Mouse (Mus musculus) MEL (cell line): ENCODE data around the gene Gm21970. TPM values are rescaled to one million over a fixed set of nuclear protein-coding genes. Genes with fewer than 3 reads are reported as not detected.

Experiments used
- DNase-seq: peaks from one replicate; pipeline ENCODE4 v3.0.0; 2011; ENCODE audit warnings: low read depth, low spot score
- H3K27ac ChIP-seq: 2 replicates; pipeline ENCODE4 v1.5.1; 2012; ENCODE audit warnings: low read depth, mild to moderate bottlenecking, control low read depth, low read length, moderate library complexity; ENCODE audit not compliant: control insufficient read depth
- H3K27me3 ChIP-seq, 2 experiments: fragments of 150-350 bp in 1 of 2; sonication (generic) in 1 of 2; 2 replicates each; pipeline ENCODE4 v1.6.1; 2012; ENCODE audit warnings: low read length in 2 of 2, mild to moderate bottlenecking in 2 of 2, improper control_type of control experiment in 1 of 2, moderate library complexity in 1 of 2; ENCODE audit not compliant: insufficient read depth in 2 of 2, control insufficient read depth in 1 of 2
- H3K36me3 ChIP-seq, 2 experiments: 2 replicates each; pipeline ENCODE4 v1.6.1; 2012 to 2014; ENCODE audit warnings: low read length in 2 of 2, improper control_type of control experiment in 1 of 2, inconsistent platforms in 1 of 2, mild to moderate bottlenecking in 1 of 2; ENCODE audit not compliant: insufficient read depth in 2 of 2, control insufficient read depth in 1 of 2
- H3K4me1 ChIP-seq, 2 experiments: fragments of 150-350 bp in 1 of 2; sonication (generic) in 1 of 2; 2 replicates each; pipeline ENCODE4 v1.6.1; 2012; ENCODE audit warnings: low read length in 2 of 2, improper control_type of control experiment in 1 of 2, mild to moderate bottlenecking in 1 of 2; ENCODE audit not compliant: insufficient read depth in 2 of 2, control insufficient read depth in 1 of 2
- H3K4me3 ChIP-seq, 2 experiments: fragments of 150-350 bp in 1 of 2; sonication (generic) in 1 of 2; 2 replicates each; pipeline ENCODE4 v1.5.1; 2012; ENCODE audit warnings: low read depth in 2 of 2, low read length in 2 of 2, mild to moderate bottlenecking in 2 of 2, moderate library complexity in 2 of 2, control low read depth in 1 of 2, improper control_type of control experiment in 1 of 2; ENCODE audit not compliant: control insufficient read depth in 1 of 2, insufficient read depth in 1 of 2
- H3K79me2 ChIP-seq: 2 replicates; pipeline ENCODE4 v1.6.1; 2012; ENCODE audit warnings: mild to moderate bottlenecking, low read length, moderate library complexity; ENCODE audit not compliant: control insufficient read depth, poor library complexity, insufficient read depth
- H3K9ac ChIP-seq: 2 replicates; pipeline ENCODE4 v1.6.1; 2012; ENCODE audit warnings: low read depth, mild to moderate bottlenecking, control low read depth, low read length, moderate library complexity; ENCODE audit not compliant: control insufficient read depth, poor library complexity, severe bottlenecking
- H3K9me3 ChIP-seq: fragments of 150-350 bp; sonication (generic); replicated peaks from 2 replicates; pipeline ENCODE4 v1.6.1; 2012; ENCODE audit warnings: mild to moderate bottlenecking, low read length, improper control_type of control experiment, moderate library complexity; ENCODE audit not compliant: insufficient read depth
- BHLHE40 ChIP-seq: IDR thresholded peaks from 2 replicates; pipeline ENCODE4 v1.6.1; 2012; ENCODE audit warnings: low read depth, mild to moderate bottlenecking, inconsistent platforms, low read length, improper control_type of control experiment, borderline replicate concordance
- ELF1 ChIP-seq: IDR thresholded peaks from 2 replicates; pipeline ENCODE4 v1.6.1; 2014; ENCODE audit warnings: low read depth, mild to moderate bottlenecking, inconsistent platforms, low read length, improper control_type of control experiment, moderate library complexity
- EP300 ChIP-seq, 2 experiments: IDR thresholded peaks; 2 replicates each; pipeline ENCODE4 v1.6.1; 2011; ENCODE audit warnings: improper control_type of control experiment in 2 of 2, low read length in 2 of 2, low read depth in 1 of 2, mild to moderate bottlenecking in 1 of 2
- ETS1 ChIP-seq: IDR thresholded peaks from 2 replicates; pipeline ENCODE4 v1.6.1; 2012; ENCODE audit warnings: low read depth, mild to moderate bottlenecking, inconsistent platforms, low read length, improper control_type of control experiment, moderate library complexity
- GABPA ChIP-seq: IDR thresholded peaks from 2 replicates; pipeline ENCODE4 v1.6.1; 2012; ENCODE audit warnings: low read depth, mild to moderate bottlenecking, inconsistent platforms, low read length, improper control_type of control experiment, moderate library complexity
- GATA1 ChIP-seq: IDR thresholded peaks from 2 replicates; pipeline ENCODE4 v1.6.1; 2011; ENCODE audit warnings: low read depth, low read length, improper control_type of control experiment
- JUND ChIP-seq: IDR thresholded peaks from 2 replicates; pipeline ENCODE4 v1.6.1; 2011; ENCODE audit warnings: low read depth, mild to moderate bottlenecking, improper control_type of control experiment, low read length
- MAFK ChIP-seq: IDR thresholded peaks from 2 replicates; pipeline ENCODE4 v1.6.1; 2011; ENCODE audit warnings: low read depth, mild to moderate bottlenecking, low read length, improper control_type of control experiment, borderline replicate concordance
- NRF1 ChIP-seq: IDR thresholded peaks from 2 replicates; pipeline ENCODE4 v1.6.1; 2014; ENCODE audit warnings: low read depth, mild to moderate bottlenecking, inconsistent platforms, low read length, improper control_type of control experiment, moderate library complexity; ENCODE audit not compliant: poor library complexity, insufficient read depth, severe bottlenecking
- POLR2A ChIP-seq, 2 experiments: IDR thresholded peaks; 2 replicates each; pipeline ENCODE4 v1.6.1; 2011 to 2012; ENCODE audit warnings: low read length in 2 of 2, mild to moderate bottlenecking in 2 of 2, control low read depth in 1 of 2, improper control_type of control experiment in 1 of 2, low read depth in 1 of 2, moderate library complexity in 1 of 2; ENCODE audit not compliant: control insufficient read depth in 1 of 2, insufficient read depth in 1 of 2, poor library complexity in 1 of 2
- POLR2AphosphoS2 ChIP-seq: IDR thresholded peaks from 2 replicates; pipeline ENCODE4 v1.6.1; 2011; ENCODE audit warnings: low read length, improper control_type of control experiment
- POLR2AphosphoS5 ChIP-seq: IDR thresholded peaks from 2 replicates; pipeline ENCODE4 v1.6.1; 2012; ENCODE audit warnings: low read depth, borderline replicate concordance, mild to moderate bottlenecking, inconsistent platforms, low read length, moderate library complexity, mixed read lengths
- TBP ChIP-seq: IDR thresholded peaks from 2 replicates; pipeline ENCODE4 v1.8.0; 2011; ENCODE audit warnings: low read depth, low read length, improper control_type of control experiment
- USF1 ChIP-seq: IDR thresholded peaks from 2 replicates; pipeline ENCODE4 v1.6.1; 2014; ENCODE audit warnings: low read depth, mild to moderate bottlenecking, inconsistent platforms, low read length, improper control_type of control experiment, moderate library complexity
- USF2 ChIP-seq, 2 experiments: IDR thresholded peaks; 2 replicates each; pipeline ENCODE4 v1.6.1; 2011 to 2012; ENCODE audit warnings: improper control_type of control experiment in 2 of 2, low read length in 2 of 2, borderline replicate concordance in 1 of 2, inconsistent platforms in 1 of 2, low read depth in 1 of 2, mild to moderate bottlenecking in 1 of 2; ENCODE audit not compliant: insufficient read depth in 1 of 2
- ZKSCAN1 ChIP-seq: IDR thresholded peaks from 2 replicates; pipeline ENCODE4 v1.6.1; 2012; ENCODE audit warnings: low read depth, mild to moderate bottlenecking, inconsistent platforms, low read length, improper control_type of control experiment, moderate library complexity
- ZNF384 ChIP-seq: IDR thresholded peaks from 2 replicates; pipeline ENCODE4 v1.6.1; 2012; ENCODE audit warnings: low read depth, mild to moderate bottlenecking, inconsistent platforms, low read length, improper control_type of control experiment
- polyA plus RNA-seq, 2 experiments: library from polyadenylated mRNA; stranded (reverse) in 1 of 2; unstranded in 1 of 2; fragments of >175 nt in 1 of 2; fragments of >200 nt in 1 of 2; gene quantifications; 2 replicates each; pipeline versions ENCODE4 v1.2.1 to v1.2.4; 2012; ENCODE audit warnings: low replicate concordance in 2 of 2, low read depth in 1 of 2; ENCODE audit not compliant: insufficient read length in 2 of 2, insufficient read depth in 1 of 2, missing spikeins in 1 of 2
- total RNA-seq: library from RNA; depleted of rRNA; stranded (reverse); fragments of 300-350 nt; gene quantifications from 2 replicates; pipeline ENCODE4 v1.2.3, GENCODE M21; 2012

Gm21970 gene
- total and polyA plus RNA-seq, 3 experiments: not detected

- Histone ChIP-seq H3K9ac (no peak overlapping the region), H3K9me3 (no peaks in the 10 kb centered on the region), H3K4me1 (peaks cover 6 to 13% of the 10 kb centered on the region in 2 experiments; a peak in 2 of 4 replicates), H3K27ac (no peak overlapping the region), H3K36me3 (peaks cover 0 to 13% of the 10 kb centered on the region in 2 experiments; a peak in 2 of 4 replicates), H3K4me3 (no peak overlapping the region), H3K27me3 (no peaks in the 10 kb centered on the region), H3K79me2 (peaks cover 4% of the 10 kb centered on the region; the same call in 1 of the 2 replicates)
- no peak for DNase-seq
- TF ChIP-seq EP300 (IDR thresholded peaks at IDR 0.05; ENCODE audit: low read depth in 1 of 2, low read length in 2 of 2): no peak
- no peak for TF ChIP-seq MAFK
- TF ChIP-seq POLR2AphosphoS5: no peak
- no peak for TF ChIP-seq USF2 (IDR thresholded peaks at IDR 0.05; ENCODE audit: borderline replicate concordance in 1 of 2, insufficient read depth in 1 of 2, low read depth in 1 of 2, low read length in 2 of 2)
- no peak for TF ChIP-seq USF1
- TF ChIP-seq NRF1: no peak
- TF ChIP-seq POLR2AphosphoS2: no peak
- no peak for TF ChIP-seq JUND
- no peak for TF ChIP-seq ZKSCAN1
- no peak for TF ChIP-seq GATA1
- TF ChIP-seq GABPA: no peak
- TF ChIP-seq POLR2A (IDR thresholded peaks at IDR 0.05; ENCODE audit: control insufficient read depth in 1 of 2, insufficient read depth in 1 of 2, low read depth in 1 of 2, low read length in 2 of 2, poor library complexity in 1 of 2): no peak
- TF ChIP-seq ETS1: no peak
Observed at GRCm38 (mm10) chr16:91404187-91404586, 12.7 kb downstream of the Gm21970 start.

GRCm38 (mm10) chr16:91404828-91405577, 13.5 kb downstream of the Gm21970 start:
- TF ChIP-seq ZNF384 (peak; percentile 59; the same call in 1 of the 2 replicates), GABPA (no peak), ELF1 (no peak), TBP (no peak), BHLHE40 (no peak)
- no peak for DNase-seq
- H3K9me3 ChIP-seq: no peaks in the 10 kb centered on the region
- peaks cover 4% of the 10 kb centered on the region; the same call in 1 of the 2 replicates for H3K79me2 ChIP-seq
- H3K36me3 ChIP-seq: peaks cover 0 to 13% of the 10 kb centered on the region in 2 experiments; a peak in 2 of 4 replicates
- peaks cover 6 to 13% of the 10 kb centered on the region in 2 experiments; a peak in 2 of 4 replicates for H3K4me1 ChIP-seq
- no peaks in the 10 kb centered on the region for H3K27me3 ChIP-seq
- no peak overlapping the region; the same call in 1 of the 2 replicates for H3K9ac ChIP-seq
- H3K4me3 ChIP-seq: peak overlapping the region in 1 of 2 experiments; percentile 91; a peak in 2 of 4 replicates
- H3K27ac ChIP-seq: peak overlapping the region; percentile 16; the same call in 1 of the 2 replicates
